Mouse (Mus musculus) heart, postnatal 0 days (tissue): ENCODE results near the gene Galnt7. TPM values are rescaled to one million over a fixed set of nuclear protein-coding genes. Genes with fewer than 3 reads are reported as not detected.
A peak's percentile ranks its signal among the peaks of the same experiment; 100 is the strongest.

Experiments used
- ATAC-seq: fragments of 200-750 bp; cut with Nextera tagmentation; 2 replicates; pipeline ENCODE4 v1.8.0; 2017; ENCODE audit warnings: low read depth, moderate number of reproducible peaks, moderate library complexity; ENCODE audit not compliant: insufficient read depth
- DNase-seq: peaks from one replicate; pipeline ENCODE4 v3.0.0-alpha.2; 2016; ENCODE audit warnings: low spot score
- H3K27ac ChIP-seq: fragments of 300-500 bp; sonication (generic); 2 replicates; pipeline ENCODE4 v1.5.1; 2014; ENCODE audit warnings: low read depth, mild to moderate bottlenecking
- H3K27me3 ChIP-seq: fragments of 300-500 bp; sonication (generic); 2 replicates; pipeline ENCODE4 v1.6.1; 2014; ENCODE audit warnings: low read length, mixed read lengths; ENCODE audit not compliant: control insufficient read depth, insufficient read depth
- H3K36me3 ChIP-seq: fragments of 300-500 bp; sonication (generic); replicated peaks from 2 replicates; pipeline ENCODE4 v1.6.1; 2014; ENCODE audit warnings: low read length, mixed read lengths; ENCODE audit not compliant: control insufficient read depth, insufficient read depth
- H3K4me1 ChIP-seq: fragments of 300-500 bp; sonication (generic); 2 replicates; pipeline ENCODE4 v1.6.1; 2014; ENCODE audit warnings: antibody characterized with exemption; ENCODE audit not compliant: control insufficient read depth, insufficient read depth
- H3K4me2 ChIP-seq: fragments of 300-500 bp; sonication (generic); 2 replicates; pipeline ENCODE4 v1.6.1; 2014; ENCODE audit warnings: low read depth, mild to moderate bottlenecking, low read length, moderate library complexity
- H3K4me3 ChIP-seq: fragments of 300-500 bp; sonication (generic); 2 replicates; pipeline ENCODE4 v1.5.1; 2014; ENCODE audit warnings: low read depth, low read length
- H3K9ac ChIP-seq: fragments of 300-500 bp; sonication (generic); replicated peaks from 2 replicates; pipeline ENCODE4 v1.6.1; 2014; ENCODE audit warnings: low read depth, low read length, mixed read lengths
- H3K9me3 ChIP-seq: fragments of 300-500 bp; sonication (generic); replicated peaks from 2 replicates; pipeline ENCODE4 v1.6.1; 2016; ENCODE audit warnings: low read length; ENCODE audit not compliant: control insufficient read depth
- CTCF ChIP-seq: IDR thresholded peaks from 2 replicates; pipeline ENCODE4 v1.5.1; 2016; ENCODE audit warnings: antibody characterized with exemption, control low read depth, low read depth
- EP300 ChIP-seq: IDR thresholded peaks from 2 replicates; pipeline ENCODE4 v1.6.1; 2016; ENCODE audit warnings: antibody characterized with exemption, low read depth
- WGBS: fragments of 180-500 bp; shearing (Covaris S2); extraction: QIAGEN DNeasy Blood & Tissue Kit; methylation state at CpG from one replicate; pipeline ENCODE4 v1.1.7; 2014; 5-methylcytosine and 5-hydroxymethylcytosine counted together
- polyA plus RNA-seq: library from polyadenylated mRNA; unstranded; fragments of >200 nt; fragmentation: Nextera tagmentation; extraction: Ambion mirVana; gene quantifications from 2 replicates; pipeline ENCODE4 v1.2.1, GENCODE M21; 2015
- total RNA-seq: library from RNA; depleted of rRNA; stranded (reverse); fragments of >200 nt; gene quantifications from 2 replicates; pipeline ENCODE4 v1.2.3, GENCODE M21; 2014; ENCODE audit warnings: low replicate concordance

Galnt7 gene
- total and polyA plus RNA-seq, 2 experiments from 2014 or later: 3.5 to 7.2 TPM

GRCm38 (mm10) chr8:57534495-57534894 lies 118.3 kb downstream of the Galnt7 start:
- DNase-seq (no peak), ATAC-seq (no peak)
- no peak overlapping the region for H3K27ac ChIP-seq
- H3K9me3 ChIP-seq: no peaks in the 10 kb centered on the region
- no peak overlapping the region for H3K9ac ChIP-seq
- peaks cover 10% of the 10 kb centered on the region; the same call in 1 of the 2 replicates for H3K36me3 ChIP-seq
- no peak overlapping the region for H3K4me3 ChIP-seq
- no peaks in the 10 kb centered on the region for H3K4me1 ChIP-seq
- TF ChIP-seq EP300 (no peak), CTCF (no peak)
- no peaks in the 10 kb centered on the region for H3K27me3 ChIP-seq
- H3K4me2 ChIP-seq: no peak overlapping the region
- WGBS: 75% methylated on average over 4 of the region's 4 CpGs

- TF ChIP-seq EP300: no peak
- TF ChIP-seq CTCF: no peak
- Histone ChIP-seq H3K4me2 (no peak overlapping the region), H3K4me1 (no peaks in the 10 kb centered on the region), H3K27ac (no peak overlapping the region), H3K36me3 (peaks cover 10% of the 10 kb centered on the region; the same call in 1 of the 2 replicates), H3K9me3 (no peaks in the 10 kb centered on the region), H3K27me3 (no peaks in the 10 kb centered on the region), H3K4me3 (no peak overlapping the region), H3K9ac (no peak overlapping the region)
- DNase-seq (no peak), ATAC-seq (no peak)
- WGBS: 86% methylated on average over 4 of the region's 4 CpGs
These were observed 119.7 kb downstream of the Galnt7 start for GRCm38 (mm10) chr8:57533106-57533505.

- WGBS: 69% methylated on average over 2 of the region's 2 CpGs
- DNase-seq: no peak
- no peaks in the 10 kb centered on the region for H3K4me1 ChIP-seq
- TF ChIP-seq CTCF (peak; percentile 38), EP300 (no peak)
- no peaks in the 10 kb centered on the region for H3K9me3 ChIP-seq
- no peak overlapping the region for H3K4me3 ChIP-seq
- H3K4me2 ChIP-seq: no peak overlapping the region
- H3K27ac ChIP-seq: no peak overlapping the region
- ATAC-seq: no peak
- no peak overlapping the region for H3K9ac ChIP-seq
- H3K36me3 ChIP-seq: peaks cover 7% of the 10 kb centered on the region; the same call in 1 of the 2 replicates
- H3K27me3 ChIP-seq: no peaks in the 10 kb centered on the region
These were observed 120.6 kb downstream of the Galnt7 start for GRCm38 (mm10) chr8:57532223-57532622.

- DNase-seq (peak; percentile 89), ATAC-seq (peak; percentile 77)
- WGBS: 14% methylated on average over 15 of the region's 15 CpGs
- no peaks in the 10 kb centered on the region for H3K9me3 ChIP-seq
- peak overlapping the region; percentile 53 for H3K4me2 ChIP-seq
- H3K4me1 ChIP-seq: no peaks in the 10 kb centered on the region
- TF ChIP-seq CTCF: peak; percentile 91
- TF ChIP-seq EP300: no peak
- H3K4me3 ChIP-seq: peak overlapping the region; percentile 22
- peaks cover 1% of the 10 kb centered on the region; the same call in 1 of the 2 replicates for H3K36me3 ChIP-seq
- H3K9ac ChIP-seq: peak overlapping the region; percentile 28; the same call in 1 of the 2 replicates
- H3K27ac ChIP-seq: peak overlapping the region; percentile 75
- no peaks in the 10 kb centered on the region for H3K27me3 ChIP-seq
These were observed 122.0 kb downstream of the Galnt7 start for GRCm38 (mm10) chr8:57530666-57531349.

GRCm38 (mm10) chr8:57530238-57530637 lies 122.6 kb downstream of the Galnt7 start:
- Histone ChIP-seq H3K9me3 (no peaks in the 10 kb centered on the region), H3K27me3 (no peaks in the 10 kb centered on the region), H3K4me3 (peak overlapping the region; percentile 22), H3K36me3 (no peaks in the 10 kb centered on the region; the same call in 1 of the 2 replicates), H3K9ac (0 out of 2 replicates have a peak overlapping the region, but pooled peaks have one; percentile 28), H3K4me2 (peak overlapping the region; percentile 53), H3K4me1 (no peaks in the 10 kb centered on the region), H3K27ac (peak overlapping the region; percentile 75)
- DNase-seq (no peak), ATAC-seq (peak; percentile 42; the same call in 1 of the 2 replicates)
- no peak for TF ChIP-seq CTCF
- no peak for TF ChIP-seq EP300
- WGBS: 60% methylated on average over 13 of the region's 13 CpGs

- Histone ChIP-seq H3K4me3 (no peak overlapping the region), H3K36me3 (no peaks in the 10 kb centered on the region), H3K9ac (no peak overlapping the region), H3K4me2 (no peak overlapping the region), H3K27me3 (no peaks in the 10 kb centered on the region), H3K9me3 (no peaks in the 10 kb centered on the region), H3K4me1 (no peaks in the 10 kb centered on the region), H3K27ac (no peak overlapping the region)
- TF ChIP-seq CTCF (no peak), EP300 (no peak)
- DNase-seq (no peak), ATAC-seq (no peak)
- 100% methylated on average over 1 of the region's 1 CpGs for whole genome bisulfite sequencing
These were observed 124.8 kb downstream of the Galnt7 start for GRCm38 (mm10) chr8:57528036-57528435.
